Mouse (Mus musculus): ENCODE results near the gene Npnt. TPM values are rescaled to one million over a fixed set of nuclear protein-coding genes. Genes with fewer than 3 reads are reported as not detected.

The Npnt gene
- polyA plus RNA-seq, 1 experiment: 123 TPM

GRCm38 (mm10) chr3:132851841-132852728 is 98.0 kb downstream of the Npnt start:
- no peak overlapping the region for H3K4me2 ChIP-seq (ENCODE audit: low read depth)
- H3K4me3 ChIP-seq: no peak overlapping the region
- H3ac ChIP-seq (ENCODE audit: control insufficient read depth, insufficient read length): no peak overlapping the region
- no peaks in the 10 kb centered on the region for H3K79me2 ChIP-seq (ENCODE audit: control insufficient read depth, insufficient read depth)
- TF ChIP-seq E2F4 (IDR thresholded peaks at IDR 0.05; ENCODE audit: insufficient read depth) (no peak), MYOD1 (IDR thresholded peaks at IDR 0.05; ENCODE audit: control insufficient read depth in 1 of 3, insufficient read length in 2 of 3, low read depth in 2 of 3) (peak in 1 of 3 experiments; percentile 8)
- no peaks in the 10 kb centered on the region for H3K27me3 ChIP-seq (ENCODE audit: control insufficient read depth, insufficient read depth, insufficient read length)
- H3K36me3 ChIP-seq (ENCODE audit: control insufficient read depth, insufficient read depth): no peaks in the 10 kb centered on the region

- TF ChIP-seq E2F4 (IDR thresholded peaks at IDR 0.05; ENCODE audit: insufficient read depth): no peak
- no peak for TF ChIP-seq USF1 (IDR thresholded peaks at IDR 0.05; ENCODE audit: low read depth)
- TF ChIP-seq MYOG (IDR thresholded peaks at IDR 0.05; ENCODE audit: control insufficient read depth in 1 of 3, insufficient read depth in 1 of 3, insufficient read length in 2 of 3, low read depth in 2 of 3): no peak
- TF ChIP-seq MYOD1 (IDR thresholded peaks at IDR 0.05; ENCODE audit: control insufficient read depth in 1 of 3, insufficient read length in 2 of 3, low read depth in 2 of 3): no peak
- no peak for TF ChIP-seq SRF (IDR thresholded peaks at IDR 0.05; ENCODE audit: control insufficient read depth, insufficient read length, low read depth)
- TF ChIP-seq POLR2AphosphoS2 (IDR thresholded peaks at IDR 0.05; ENCODE audit: insufficient read length, low read depth): no peak
- no peak for TF ChIP-seq POLR2A (IDR thresholded peaks at IDR 0.05; ENCODE audit: insufficient read length, low read depth)
- no peak for TF ChIP-seq REST (IDR thresholded peaks at IDR 0.05; ENCODE audit: insufficient read depth, insufficient read length)
- no peak for TF ChIP-seq MAX (IDR thresholded peaks at IDR 0.05; ENCODE audit: low read depth)
- no peak for TF ChIP-seq CEBPB (IDR thresholded peaks at IDR 0.05; ENCODE audit: insufficient read depth, poor library complexity, severe bottlenecking)
- no peak for TF ChIP-seq TCF3 (IDR thresholded peaks at IDR 0.05; ENCODE audit: insufficient read length, low read depth)
- no peak overlapping the region for H3K4me2 ChIP-seq (ENCODE audit: low read depth)
- no peaks in the 10 kb centered on the region for H3K36me3 ChIP-seq (ENCODE audit: control insufficient read depth, insufficient read depth)
- H3K4me3 ChIP-seq: no peak overlapping the region
- H3K79me2 ChIP-seq (ENCODE audit: control insufficient read depth, insufficient read depth): no peaks in the 10 kb centered on the region
- H3K27me3 ChIP-seq (ENCODE audit: control insufficient read depth, insufficient read depth, insufficient read length): no peaks in the 10 kb centered on the region
- H3ac ChIP-seq (ENCODE audit: control insufficient read depth, insufficient read length): no peak overlapping the region
These were observed 98.7 kb downstream of the Npnt start for GRCm38 (mm10) chr3:132851417-132851816.

- Histone ChIP-seq H3K27me3 (ENCODE audit: control insufficient read depth, insufficient read depth, insufficient read length) (no peaks in the 10 kb centered on the region), H3K4me2 (ENCODE audit: low read depth) (no peak overlapping the region), H3ac (ENCODE audit: control insufficient read depth, insufficient read length) (no peak overlapping the region), H3K36me3 (ENCODE audit: control insufficient read depth, insufficient read depth) (no peaks in the 10 kb centered on the region), H3K79me2 (ENCODE audit: control insufficient read depth, insufficient read depth) (no peaks in the 10 kb centered on the region), H3K4me3 (no peak overlapping the region)
- TF ChIP-seq CEBPB (IDR thresholded peaks at IDR 0.05; ENCODE audit: insufficient read depth, poor library complexity, severe bottlenecking) (no peak), MAX (IDR thresholded peaks at IDR 0.05; ENCODE audit: low read depth) (no peak), SRF (IDR thresholded peaks at IDR 0.05; ENCODE audit: control insufficient read depth, insufficient read length, low read depth) (no peak), POLR2A (IDR thresholded peaks at IDR 0.05; ENCODE audit: insufficient read length, low read depth) (no peak), TCF12 (IDR thresholded peaks at IDR 0.05; ENCODE audit: insufficient read depth, poor library complexity, severe bottlenecking) (no peak), MYOG (IDR thresholded peaks at IDR 0.05; ENCODE audit: control insufficient read depth in 1 of 3, insufficient read depth in 1 of 3, insufficient read length in 2 of 3, low read depth in 2 of 3) (no peak), REST (IDR thresholded peaks at IDR 0.05; ENCODE audit: insufficient read depth, insufficient read length) (no peak), E2F4 (IDR thresholded peaks at IDR 0.05; ENCODE audit: insufficient read depth) (no peak), MYOD1 (IDR thresholded peaks at IDR 0.05; ENCODE audit: control insufficient read depth in 1 of 3, insufficient read length in 2 of 3, low read depth in 2 of 3) (no peak), TCF3 (IDR thresholded peaks at IDR 0.05; ENCODE audit: insufficient read length, low read depth) (no peak), POLR2AphosphoS2 (IDR thresholded peaks at IDR 0.05; ENCODE audit: insufficient read length, low read depth) (no peak)
These were observed 99.7 kb downstream of the Npnt start for GRCm38 (mm10) chr3:132850431-132850830.

- H3K36me3 ChIP-seq (ENCODE audit: control insufficient read depth, insufficient read depth): no peaks in the 10 kb centered on the region
- TF ChIP-seq MAX (IDR thresholded peaks at IDR 0.05; ENCODE audit: low read depth): no peak
- TF ChIP-seq CEBPB (IDR thresholded peaks at IDR 0.05; ENCODE audit: insufficient read depth, poor library complexity, severe bottlenecking): no peak
- TF ChIP-seq USF1 (IDR thresholded peaks at IDR 0.05; ENCODE audit: low read depth): no peak
- no peak for TF ChIP-seq REST (IDR thresholded peaks at IDR 0.05; ENCODE audit: insufficient read depth, insufficient read length)
- TF ChIP-seq POLR2A (IDR thresholded peaks at IDR 0.05; ENCODE audit: insufficient read length, low read depth): no peak
- no peak for TF ChIP-seq TCF12 (IDR thresholded peaks at IDR 0.05; ENCODE audit: insufficient read depth, poor library complexity, severe bottlenecking)
- H3K79me2 ChIP-seq (ENCODE audit: control insufficient read depth, insufficient read depth): no peaks in the 10 kb centered on the region
- H3K4me2 ChIP-seq (ENCODE audit: low read depth): no peak overlapping the region
- no peak overlapping the region for H3K4me3 ChIP-seq
- no peak overlapping the region for H3ac ChIP-seq (ENCODE audit: control insufficient read depth, insufficient read length)
- no peaks in the 10 kb centered on the region for H3K27me3 ChIP-seq (ENCODE audit: control insufficient read depth, insufficient read depth, insufficient read length)
These were observed 100.4 kb downstream of the Npnt start for GRCm38 (mm10) chr3:132849669-132850068.

- TF ChIP-seq MYOG (IDR thresholded peaks at IDR 0.05; ENCODE audit: control insufficient read depth in 1 of 3, insufficient read depth in 1 of 3, insufficient read length in 2 of 3, low read depth in 2 of 3): no peak
- no peak for TF ChIP-seq SRF (IDR thresholded peaks at IDR 0.05; ENCODE audit: control insufficient read depth, insufficient read length, low read depth)
- no peak for TF ChIP-seq USF1 (IDR thresholded peaks at IDR 0.05; ENCODE audit: low read depth)
- TF ChIP-seq TCF3 (IDR thresholded peaks at IDR 0.05; ENCODE audit: insufficient read length, low read depth): no peak
- TF ChIP-seq MAX (IDR thresholded peaks at IDR 0.05; ENCODE audit: low read depth): no peak
- no peak for TF ChIP-seq REST (IDR thresholded peaks at IDR 0.05; ENCODE audit: insufficient read depth, insufficient read length)
- no peak for TF ChIP-seq E2F4 (IDR thresholded peaks at IDR 0.05; ENCODE audit: insufficient read depth)
- TF ChIP-seq MYOD1 (IDR thresholded peaks at IDR 0.05; ENCODE audit: control insufficient read depth in 1 of 3, insufficient read length in 2 of 3, low read depth in 2 of 3): no peak
- TF ChIP-seq POLR2A (IDR thresholded peaks at IDR 0.05; ENCODE audit: insufficient read length, low read depth): no peak
- Histone ChIP-seq H3K36me3 (ENCODE audit: control insufficient read depth, insufficient read depth) (peaks cover 7% of the 10 kb centered on the region), H3K79me2 (ENCODE audit: control insufficient read depth, insufficient read depth) (no peaks in the 10 kb centered on the region), H3K4me2 (ENCODE audit: low read depth) (no peak overlapping the region), H3K27me3 (ENCODE audit: control insufficient read depth, insufficient read depth, insufficient read length) (no peaks in the 10 kb centered on the region), H3ac (ENCODE audit: control insufficient read depth, insufficient read length) (no peak overlapping the region), H3K4me3 (no peak overlapping the region)
These were observed 107.4 kb downstream of the Npnt start for GRCm38 (mm10) chr3:132842676-132843075.
